Mouse (Mus musculus): ENCODE results near the gene H2-M10.3. TPM values are rescaled to one million over a fixed set of nuclear protein-coding genes. Genes with fewer than 3 reads are reported as not detected.
"Not testable (repeated sequence)": the region's sequence is repeated elsewhere in the genome, so short reads cannot be mapped to it uniquely, and the experiment has no call there.

The H2-M10.3 gene
- total RNA-seq (2014; rRNA removed) (not detected in 2 replicates), polyA plus RNA-seq (2015; fragmentation: Nextera tagmentation; extraction: Ambion mirVana) (not detected in 2 replicates)

- 92% methylated on average over 2 of the region's 2 CpGs for WGBS
- H3K9ac ChIP-seq; H3K27me3 ChIP-seq (ENCODE audit: insufficient read depth, low read length); H3K4me2 ChIP-seq (ENCODE audit: low read depth); H3K4me1 ChIP-seq (ENCODE audit: insufficient read depth); H3K4me3 ChIP-seq (ENCODE audit: low read depth, low read length); H3K9me3 ChIP-seq (ENCODE audit: low read length); DNase-seq; H3K27ac ChIP-seq (ENCODE audit: low read depth, low read length); ATAC-seq; H3K36me3 ChIP-seq (ENCODE audit: insufficient read depth): not testable (repeated sequence)
These were observed at the start of gene H2-M10.3 for GRCm38 (mm10) chr17:36368317-36368716. Gene H2-M10.3 (minus strand): TSS chr17:36368417.

- Histone ChIP-seq H3K27me3 (ENCODE audit: insufficient read depth, low read length) (no peaks in the 10 kb centered on the region), H3K9ac (no peak overlapping the region), H3K36me3 (ENCODE audit: insufficient read depth) (no peaks in the 10 kb centered on the region), H3K4me2 (ENCODE audit: low read depth) (no peak overlapping the region), H3K27ac (ENCODE audit: low read depth, low read length) (no peak overlapping the region), H3K4me3 (ENCODE audit: low read depth, low read length) (no peak overlapping the region), H3K9me3 (ENCODE audit: low read length) (no peaks in the 10 kb centered on the region), H3K4me1 (ENCODE audit: insufficient read depth) (no peaks in the 10 kb centered on the region)
- ATAC-seq (no peak), DNase-seq (no peak)
- TF ChIP-seq CTCF (IDR thresholded peaks at IDR 0.05; ENCODE audit: low read depth) = no peak
- 59% methylated on average over 2 of the region's 2 CpGs for WGBS
These were observed 49.2 kb upstream of the H2-M10.3 start for GRCm38 (mm10) chr17:36417416-36417815.

- DNase-seq (no peak), ATAC-seq (no peak)
- no peak overlapping the region for H3K4me2 ChIP-seq (ENCODE audit: low read depth)
- H3K4me1 ChIP-seq (ENCODE audit: insufficient read depth) = no peaks in the 10 kb centered on the region
- H3K36me3 ChIP-seq (ENCODE audit: insufficient read depth) = no peaks in the 10 kb centered on the region
- H3K27me3 ChIP-seq (ENCODE audit: insufficient read depth, low read length) = no peaks in the 10 kb centered on the region
- no peak for TF ChIP-seq CTCF (IDR thresholded peaks at IDR 0.05; ENCODE audit: low read depth)
- H3K4me3 ChIP-seq (ENCODE audit: low read depth, low read length) = no peak overlapping the region
- no peak overlapping the region for H3K27ac ChIP-seq (ENCODE audit: low read depth, low read length)
- H3K9ac ChIP-seq = no peak overlapping the region
- WGBS = 59% methylated on average over 1 of the region's 1 CpGs
- no peaks in the 10 kb centered on the region for H3K9me3 ChIP-seq (ENCODE audit: low read length)
These were observed 47.2 kb upstream of the H2-M10.3 start for GRCm38 (mm10) chr17:36415407-36415806.

- Histone ChIP-seq H3K9ac (no peak overlapping the region), H3K36me3 (ENCODE audit: insufficient read depth) (no peaks in the 10 kb centered on the region), H3K27me3 (ENCODE audit: insufficient read depth, low read length) (no peaks in the 10 kb centered on the region), H3K9me3 (ENCODE audit: low read length) (no peaks in the 10 kb centered on the region), H3K4me1 (ENCODE audit: insufficient read depth) (no peaks in the 10 kb centered on the region), H3K4me2 (ENCODE audit: low read depth) (no peak overlapping the region), H3K27ac (ENCODE audit: low read depth, low read length) (no peak overlapping the region), H3K4me3 (ENCODE audit: low read depth, low read length) (no peak overlapping the region)
- TF ChIP-seq CTCF (IDR thresholded peaks at IDR 0.05; ENCODE audit: low read depth) = no peak
- 85% methylated on average over 1 of the region's 1 CpGs for WGBS
- no peak for ATAC-seq
- DNase-seq = no peak
These were observed 46.1 kb upstream of the H2-M10.3 start for GRCm38 (mm10) chr17:36414361-36414760.

GRCm38 (mm10) chr17:36389907-36390306 is 21.7 kb upstream of the H2-M10.3 start:
- H3K4me2 ChIP-seq (ENCODE audit: low read depth) = no peak overlapping the region
- H3K4me1 ChIP-seq (ENCODE audit: insufficient read depth) = no peaks in the 10 kb centered on the region
- H3K9me3 ChIP-seq (ENCODE audit: low read length) = no peaks in the 10 kb centered on the region
- 85% methylated on average over 2 of the region's 2 CpGs for WGBS
- H3K4me3 ChIP-seq (ENCODE audit: low read depth, low read length) = no peak overlapping the region
- DNase-seq (no peak), ATAC-seq (no peak)
- no peak for TF ChIP-seq CTCF (IDR thresholded peaks at IDR 0.05; ENCODE audit: low read depth)
- H3K9ac ChIP-seq = no peak overlapping the region
- H3K27ac ChIP-seq (ENCODE audit: low read depth, low read length) = no peak overlapping the region
- H3K27me3 ChIP-seq (ENCODE audit: insufficient read depth, low read length) = no peaks in the 10 kb centered on the region
- no peaks in the 10 kb centered on the region for H3K36me3 ChIP-seq (ENCODE audit: insufficient read depth)

- not testable (repeated sequence) for H3K4me2 ChIP-seq (ENCODE audit: low read depth); H3K4me3 ChIP-seq (ENCODE audit: low read depth, low read length); DNase-seq; H3K4me1 ChIP-seq (ENCODE audit: insufficient read depth); H3K36me3 ChIP-seq (ENCODE audit: insufficient read depth); H3K9ac ChIP-seq; ATAC-seq; H3K27me3 ChIP-seq (ENCODE audit: insufficient read depth, low read length); H3K9me3 ChIP-seq (ENCODE audit: low read length); H3K27ac ChIP-seq (ENCODE audit: low read depth, low read length)
These were observed 5.8 kb downstream of the H2-M10.3 start for GRCm38 (mm10) chr17:36362404-36362803.

- H3K4me3 ChIP-seq (ENCODE audit: low read depth, low read length) = not testable (repeated sequence)
- ATAC-seq = peak; percentile 64
These were observed 10.7 kb downstream of the H2-M10.3 start for GRCm38 (mm10) chr17:36357512-36357911.

GRCm38 (mm10) chr17:36355763-36356162 is 12.5 kb downstream of the H2-M10.3 start:
- Histone ChIP-seq H3K4me3 (ENCODE audit: low read depth, low read length) (no peak overlapping the region), H3K36me3 (ENCODE audit: insufficient read depth) (no peaks in the 10 kb centered on the region), H3K27ac (ENCODE audit: low read depth, low read length) (no peak overlapping the region), H3K4me2 (ENCODE audit: low read depth) (no peak overlapping the region), H3K4me1 (ENCODE audit: insufficient read depth) (no peaks in the 10 kb centered on the region), H3K9me3 (ENCODE audit: low read length) (no peaks in the 10 kb centered on the region), H3K27me3 (ENCODE audit: insufficient read depth, low read length) (0 out of 2 replicates have a peak, but pooled peaks cover 3% of the 10 kb centered on the region), H3K9ac (no peak overlapping the region)
- no peak for TF ChIP-seq CTCF (IDR thresholded peaks at IDR 0.05; ENCODE audit: low read depth)
- DNase-seq (no peak), ATAC-seq (no peak)
- 23% methylated on average over 3 of the region's 3 CpGs for WGBS

More at GRCm38 (mm10) chr17:36357512-36357911, 10.7 kb downstream of the H2-M10.3 start:
- not testable (repeated sequence) for H3K9ac ChIP-seq; H3K4me2 ChIP-seq (ENCODE audit: low read depth); H3K27ac ChIP-seq (ENCODE audit: low read depth, low read length); H3K36me3 ChIP-seq (ENCODE audit: insufficient read depth); H3K27me3 ChIP-seq (ENCODE audit: insufficient read depth, low read length); H3K9me3 ChIP-seq (ENCODE audit: low read length); H3K4me1 ChIP-seq (ENCODE audit: insufficient read depth)
- peak; percentile 77 for TF ChIP-seq CTCF (IDR thresholded peaks at IDR 0.05; ENCODE audit: low read depth)
- peak; percentile 69 for DNase-seq

All from forebrain, postnatal 0 days (tissue).